Mouse (Mus musculus) midbrain, embryonic 16.5 days (tissue): ENCODE data around the gene Hsf5. TPM values are rescaled to one million over a fixed set of nuclear protein-coding genes. Genes with fewer than 3 reads are reported as not detected.
A peak's percentile ranks its signal among the peaks of the same experiment; 100 is the strongest.

Source experiments
- ATAC-seq: fragments of 200-750 bp; cut with Nextera tagmentation; 2 replicates; pipeline ENCODE4 v1.8.0; 2017; ENCODE audit warnings: moderate TSS enrichment
- H3K27ac ChIP-seq: fragments of 300-500 bp; sonication (generic); 2 replicates; pipeline ENCODE4 v1.5.1; 2014; ENCODE audit warnings: mild to moderate bottlenecking, low read length, mixed read lengths
- H3K27me3 ChIP-seq: fragments of 300-500 bp; sonication (generic); 2 replicates; pipeline ENCODE4 v1.6.1; 2014; ENCODE audit warnings: low read depth, low read length, mixed read lengths; ENCODE audit not compliant: control insufficient read depth, insufficient read depth
- H3K36me3 ChIP-seq: fragments of 300-500 bp; sonication (generic); 2 replicates; pipeline ENCODE4 v1.6.1; 2014; ENCODE audit warnings: mild to moderate bottlenecking, low read length, moderate library complexity, mixed read lengths; ENCODE audit not compliant: control insufficient read depth, insufficient read depth
- H3K4me1 ChIP-seq: fragments of 300-500 bp; sonication (generic); 2 replicates; pipeline ENCODE4 v1.6.1; 2014; ENCODE audit warnings: mild to moderate bottlenecking, low read length, mixed read lengths; ENCODE audit not compliant: control insufficient read depth, insufficient read depth
- H3K4me2 ChIP-seq: fragments of 300-500 bp; sonication (generic); 2 replicates; pipeline ENCODE4 v1.6.1; 2014; ENCODE audit warnings: mild to moderate bottlenecking, low read length, mixed read lengths
- H3K4me3 ChIP-seq: fragments of 300-500 bp; sonication (generic); 2 replicates; pipeline ENCODE4 v1.5.1; 2014; ENCODE audit warnings: low read depth, mild to moderate bottlenecking, low read length, moderate library complexity, mixed read lengths
- H3K9ac ChIP-seq: fragments of 300-500 bp; sonication (generic); 2 replicates; pipeline ENCODE4 v1.6.1; 2014; ENCODE audit warnings: low read depth, low read length, mixed read lengths
- H3K9me3 ChIP-seq: fragments of 300-500 bp; sonication (generic); replicated peaks from 2 replicates; pipeline ENCODE4 v1.6.1; 2014; ENCODE audit warnings: mild to moderate bottlenecking, low read length, mixed read lengths; ENCODE audit not compliant: control insufficient read depth, poor library complexity, severe bottlenecking
- WGBS: fragments of 180-500 bp; shearing (Covaris S2); extraction: QIAGEN DNeasy Blood & Tissue Kit; methylation state at CpG from one replicate; pipeline ENCODE4 v1.1.7; 2014; 5-methylcytosine and 5-hydroxymethylcytosine counted together
- polyA plus RNA-seq: library from polyadenylated mRNA; unstranded; fragments of >200 nt; fragmentation: Nextera tagmentation; extraction: Ambion mirVana; gene quantifications from 2 replicates; pipeline ENCODE4 v1.2.1, GENCODE M21; 2015

Hsf5 gene
- polyA plus RNA-seq, 1 experiment from 2014 or later, result 0.39 TPM

- H3K4me1 ChIP-seq, result peaks cover 8% of the 10 kb centered on the region; the same call in 1 of the 2 replicates
- no peaks in the 10 kb centered on the region for H3K27me3 ChIP-seq
- 40% methylated on average over 13 of the region's 13 CpGs for WGBS
- no peak overlapping the region for H3K27ac ChIP-seq
- no peak overlapping the region for H3K4me2 ChIP-seq
- H3K4me3 ChIP-seq, result no peak overlapping the region
- H3K36me3 ChIP-seq, result no peaks in the 10 kb centered on the region
- ATAC-seq, result no peak
- H3K9me3 ChIP-seq, result no peaks in the 10 kb centered on the region
- H3K9ac ChIP-seq, result no peak overlapping the region
These were observed 66.0 kb downstream of the Hsf5 start for GRCm38 (mm10) chr11:87682838-87683571.

- H3K4me1 ChIP-seq, result peaks cover 16% of the 10 kb centered on the region
- H3K4me2 ChIP-seq, result no peak overlapping the region
- H3K27ac ChIP-seq, result no peak overlapping the region
- H3K36me3 ChIP-seq, result no peaks in the 10 kb centered on the region
- H3K27me3 ChIP-seq, result no peaks in the 10 kb centered on the region
- H3K9me3 ChIP-seq, result no peaks in the 10 kb centered on the region
- ATAC-seq, result no peak
- H3K4me3 ChIP-seq, result no peak overlapping the region
- WGBS, result 52% methylated on average over 7 of the region's 7 CpGs
- peak overlapping the region; percentile 36; the same call in 1 of the 2 replicates for H3K9ac ChIP-seq
These were observed 69.4 kb downstream of the Hsf5 start for GRCm38 (mm10) chr11:87686407-87686806.

GRCm38 (mm10) chr11:87687246-87688225 is 70.6 kb downstream of the Hsf5 start:
- H3K27me3 ChIP-seq, result no peaks in the 10 kb centered on the region
- H3K4me2 ChIP-seq, result no peak overlapping the region
- no peak overlapping the region for H3K9ac ChIP-seq
- peaks cover 16% of the 10 kb centered on the region for H3K4me1 ChIP-seq
- H3K4me3 ChIP-seq, result no peak overlapping the region
- WGBS, result 70% methylated on average over 15 of the region's 15 CpGs
- H3K36me3 ChIP-seq, result no peaks in the 10 kb centered on the region
- no peaks in the 10 kb centered on the region for H3K9me3 ChIP-seq
- H3K27ac ChIP-seq, result no peak overlapping the region
- ATAC-seq, result no peak

GRCm38 (mm10) chr11:87688478-87689203 is 71.7 kb downstream of the Hsf5 start:
- Histone ChIP-seq H3K36me3 (no peaks in the 10 kb centered on the region), H3K4me1 (peaks cover 13% of the 10 kb centered on the region), H3K4me3 (no peak overlapping the region), H3K27ac (peak overlapping the region; percentile 57; the same call in 1 of the 2 replicates), H3K27me3 (no peaks in the 10 kb centered on the region), H3K4me2 (no peak overlapping the region), H3K9ac (no peak overlapping the region), H3K9me3 (no peaks in the 10 kb centered on the region)
- no peak for ATAC-seq
- WGBS, result 90% methylated on average over 11 of the region's 11 CpGs

GRCm38 (mm10) chr11:87689402-87689808 is 72.4 kb downstream of the Hsf5 start:
- H3K4me3 ChIP-seq, result no peak overlapping the region
- no peaks in the 10 kb centered on the region for H3K9me3 ChIP-seq
- H3K27me3 ChIP-seq, result no peaks in the 10 kb centered on the region
- H3K4me2 ChIP-seq, result no peak overlapping the region
- H3K4me1 ChIP-seq, result peaks cover 13% of the 10 kb centered on the region
- no peak overlapping the region for H3K9ac ChIP-seq
- no peaks in the 10 kb centered on the region for H3K36me3 ChIP-seq
- ATAC-seq, result peak; percentile 25; the same call in 1 of the 2 replicates
- H3K27ac ChIP-seq, result peak overlapping the region; percentile 57
- WGBS, result 26% methylated on average over 7 of the region's 7 CpGs

GRCm38 (mm10) chr11:87690054-87690740 is 73.2 kb downstream of the Hsf5 start:
- Histone ChIP-seq H3K4me3 (no peak overlapping the region), H3K27ac (peak overlapping the region; percentile 57), H3K9me3 (no peaks in the 10 kb centered on the region), H3K4me2 (no peak overlapping the region), H3K4me1 (peaks cover 13% of the 10 kb centered on the region), H3K36me3 (no peaks in the 10 kb centered on the region), H3K9ac (no peak overlapping the region), H3K27me3 (no peaks in the 10 kb centered on the region)
- no peak for ATAC-seq
- 82% methylated on average over 16 of the region's 16 CpGs for WGBS

GRCm38 (mm10) chr11:87697131-87697682 is 80.2 kb downstream of the Hsf5 start:
- Histone ChIP-seq H3K9ac (no peak overlapping the region), H3K27me3 (no peaks in the 10 kb centered on the region), H3K4me1 (no peaks in the 10 kb centered on the region), H3K4me3 (no peak overlapping the region), H3K36me3 (no peaks in the 10 kb centered on the region), H3K27ac (no peak overlapping the region), H3K4me2 (no peak overlapping the region), H3K9me3 (no peaks in the 10 kb centered on the region)
- WGBS, result 85% methylated on average over 14 of the region's 14 CpGs
- ATAC-seq, result no peak

- 84% methylated on average over 4 of the region's 4 CpGs for WGBS
- no peak overlapping the region for H3K9ac ChIP-seq
- no peaks in the 10 kb centered on the region for H3K9me3 ChIP-seq
- H3K4me1 ChIP-seq, result no peaks in the 10 kb centered on the region
- no peaks in the 10 kb centered on the region for H3K27me3 ChIP-seq
- ATAC-seq, result no peak
- H3K4me3 ChIP-seq, result no peak overlapping the region
- no peak overlapping the region for H3K27ac ChIP-seq
- no peak overlapping the region for H3K4me2 ChIP-seq
- H3K36me3 ChIP-seq, result no peaks in the 10 kb centered on the region
These were observed 81.2 kb downstream of the Hsf5 start for GRCm38 (mm10) chr11:87698126-87698525.
